Mouse (Mus musculus) cerebellum, adult (tissue): ENCODE data around the gene Inafm1.
"Not testable (repeated sequence)": the region's sequence is repeated elsewhere in the genome, so short reads cannot be mapped to it uniquely, and the experiment has no call there.

Experiments
- ATAC-seq: cut with Nextera tagmentation; 2 replicates; pipeline ENCODE4 v1.9.2; 2017; ENCODE audit warnings: mild to moderate bottlenecking, moderate library complexity, mixed read lengths; ENCODE audit not compliant: insufficient number of reproducible peaks, low FRiP score, low TSS enrichment

Gene Inafm1

DNA sequence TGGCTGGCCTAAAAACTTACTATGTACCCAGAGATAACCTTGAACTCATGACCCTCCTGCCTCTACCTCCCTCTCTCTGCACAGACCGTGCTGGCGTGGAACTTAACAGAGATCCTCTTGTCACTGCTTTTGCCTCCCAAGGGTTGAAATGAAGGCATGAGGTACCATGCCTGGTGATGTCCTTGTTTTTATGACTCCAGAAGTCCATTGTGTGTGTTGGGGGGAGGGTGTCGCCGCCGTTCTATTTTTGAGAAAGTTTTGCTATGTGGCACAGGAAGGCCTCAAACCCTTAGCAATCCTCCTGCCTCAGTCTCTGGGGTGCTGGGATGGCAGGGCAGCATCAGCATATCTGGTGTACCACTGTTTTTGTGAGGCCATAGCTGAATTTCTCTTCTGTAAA, 25.5 kb upstream of the Inafm1 start:
- no peak for ATAC-seq

DNA sequence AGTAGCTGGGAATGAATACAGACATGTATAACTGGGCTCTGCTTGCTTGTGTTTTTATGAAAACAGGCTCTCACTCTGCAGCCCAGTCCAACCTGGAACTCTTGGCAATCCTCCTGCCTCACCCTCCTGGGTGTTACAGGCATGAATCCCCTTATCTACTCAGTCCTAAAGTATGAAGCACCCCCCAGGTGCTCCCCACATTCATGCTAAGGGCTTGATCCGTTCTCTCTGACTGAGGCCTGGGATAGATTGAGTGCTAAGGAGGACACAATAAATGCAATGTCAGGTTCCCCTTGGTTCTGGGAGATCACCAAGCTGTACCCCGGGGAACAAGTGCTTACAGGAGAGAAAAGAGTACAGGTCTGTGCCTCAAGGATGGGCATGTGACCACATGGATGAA, 24.2 kb upstream of the Inafm1 start:
- no peak for ATAC-seq

DNA sequence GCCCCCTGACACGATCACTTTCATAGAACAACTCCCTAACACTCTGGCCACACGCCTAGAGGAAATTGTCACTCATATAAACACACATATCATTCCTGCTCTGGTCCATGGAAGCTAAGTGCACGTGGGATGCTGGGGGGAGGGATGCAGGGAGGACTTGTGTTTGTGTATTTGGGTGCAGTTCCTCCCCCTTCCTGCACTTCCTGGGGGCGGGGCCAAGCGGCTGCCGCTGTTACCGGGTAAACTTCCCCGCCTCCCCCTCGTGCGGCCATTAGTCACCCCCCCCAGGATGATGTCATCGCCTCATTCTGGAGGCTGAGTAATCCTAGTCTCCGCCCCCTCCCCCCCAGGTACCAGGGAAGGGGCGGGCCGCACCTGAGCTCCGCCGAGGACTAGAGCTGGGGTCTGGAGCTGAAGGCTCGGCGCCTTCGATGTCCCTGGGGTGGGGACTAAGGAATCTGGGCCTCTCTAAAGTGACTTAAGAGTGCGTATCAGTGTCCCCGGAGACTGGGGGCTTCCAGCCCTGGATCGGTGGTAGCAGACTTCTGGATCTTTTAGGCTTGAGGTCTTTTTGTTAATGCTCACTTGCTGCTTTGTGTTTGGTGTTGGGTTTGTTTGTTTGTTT, 23.5 kb upstream of the Inafm1 start:
- ATAC-seq = 0 out of 2 replicates have a peak, but pooled peaks have one; percentile 16

DNA sequence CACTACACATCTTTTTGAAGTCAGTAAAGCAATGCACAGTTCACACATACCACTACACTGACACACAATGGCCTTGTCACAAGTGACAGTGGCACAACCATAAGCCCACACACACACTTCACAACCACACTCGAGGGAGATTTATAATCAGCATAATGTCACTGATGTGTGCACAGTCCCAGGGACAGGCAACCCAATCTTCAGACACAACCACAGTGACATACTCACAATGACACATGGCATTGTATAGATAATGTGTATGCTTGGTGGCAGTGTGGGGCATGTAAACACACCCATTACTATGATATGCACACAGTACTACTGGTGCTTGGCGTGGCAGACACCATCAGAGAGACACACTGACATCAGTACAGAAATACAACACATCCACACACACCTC, 22.7 kb upstream of the Inafm1 start:
- ATAC-seq = no peak

DNA sequence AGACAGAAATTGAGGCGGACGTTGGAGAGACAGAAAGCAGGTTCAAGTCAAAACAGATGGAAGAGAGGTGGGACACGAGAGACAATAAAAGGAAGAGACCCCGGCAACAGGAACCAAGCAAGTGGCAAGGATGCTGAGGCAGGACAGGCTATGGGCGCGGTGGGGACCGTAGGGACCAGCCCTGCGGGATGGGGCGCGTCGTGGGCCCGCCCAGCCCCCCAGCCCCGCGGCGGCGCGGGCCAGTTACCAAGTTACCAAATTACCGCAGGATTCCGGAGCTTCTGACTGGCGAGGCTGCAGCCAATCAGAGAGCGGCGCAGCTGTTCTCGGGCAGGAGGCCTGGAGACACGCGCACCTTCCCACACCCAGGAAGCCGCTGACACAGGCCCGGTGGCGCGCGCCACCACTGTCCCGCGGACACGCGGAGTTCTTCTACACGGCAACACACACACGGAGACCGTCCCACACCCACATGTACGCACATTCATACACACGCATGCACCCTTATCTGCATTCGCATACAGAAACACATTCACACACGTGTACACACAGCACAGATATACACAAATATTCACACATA, 22.0 kb upstream of the Inafm1 start:
- ATAC-seq = peak; percentile 64; the same call in 1 of the 2 replicates

DNA sequence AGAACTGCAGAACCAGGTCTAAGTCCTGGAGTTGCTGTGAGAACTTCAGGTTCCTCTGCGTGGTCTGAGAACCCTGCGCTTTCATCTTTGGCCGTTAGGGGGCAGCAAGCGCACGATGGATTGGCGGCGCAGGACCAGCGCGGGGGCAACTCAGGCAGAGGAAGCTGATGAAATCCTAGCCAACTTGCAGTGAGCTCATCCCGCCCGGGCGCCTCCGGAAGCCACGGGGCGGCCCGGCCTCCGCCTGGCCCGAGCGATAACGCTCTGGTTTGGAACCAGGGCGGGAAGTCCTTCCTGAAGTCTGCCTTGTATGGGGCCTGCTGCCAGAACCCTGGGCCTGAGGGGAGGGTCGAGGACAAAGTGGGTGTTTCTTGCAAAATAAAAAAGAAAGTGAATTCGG, 21.4 kb upstream of the Inafm1 start:
- ATAC-seq = peak; percentile 77

DNA sequence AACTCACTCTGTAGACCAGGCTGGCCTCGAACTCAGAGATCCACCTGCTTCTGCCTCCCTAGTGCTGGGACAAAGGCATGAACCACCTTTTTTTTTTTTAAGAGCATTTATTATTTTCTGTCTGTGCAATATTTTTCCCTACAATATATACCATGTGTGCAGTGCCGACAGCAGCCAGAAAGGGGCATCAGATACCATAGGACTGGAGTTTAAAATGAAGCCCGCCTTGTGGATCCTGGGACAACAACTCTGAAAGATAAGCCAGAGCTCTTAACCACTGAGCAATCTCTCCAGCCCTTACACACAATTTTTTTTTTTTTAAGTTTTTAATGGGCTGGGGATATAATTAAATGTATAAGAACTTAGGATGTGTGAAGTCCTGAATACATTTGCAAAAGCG, 20.9 kb upstream of the Inafm1 start:
- ATAC-seq = no peak

DNA sequence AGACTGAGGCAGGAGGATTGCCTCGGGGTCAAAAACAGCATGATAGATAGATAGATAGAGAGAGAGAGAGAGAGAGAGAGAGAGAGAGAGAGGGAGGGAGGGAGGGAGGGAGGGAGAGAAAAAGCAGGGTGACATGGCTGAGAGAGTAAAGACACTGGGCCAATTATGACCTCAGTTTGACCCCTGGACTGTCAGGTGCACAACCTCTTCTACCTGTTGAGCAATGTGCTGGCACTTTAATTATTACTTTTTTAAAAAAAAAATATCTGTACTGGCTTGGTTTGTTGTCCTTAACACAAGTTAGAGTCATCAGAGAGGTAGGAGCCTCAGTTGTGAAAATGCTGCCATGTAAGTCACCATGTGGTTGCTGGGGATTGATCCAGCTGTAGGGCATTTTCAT, 14.4 kb upstream of the Inafm1 start:
- no peak for ATAC-seq

DNA sequence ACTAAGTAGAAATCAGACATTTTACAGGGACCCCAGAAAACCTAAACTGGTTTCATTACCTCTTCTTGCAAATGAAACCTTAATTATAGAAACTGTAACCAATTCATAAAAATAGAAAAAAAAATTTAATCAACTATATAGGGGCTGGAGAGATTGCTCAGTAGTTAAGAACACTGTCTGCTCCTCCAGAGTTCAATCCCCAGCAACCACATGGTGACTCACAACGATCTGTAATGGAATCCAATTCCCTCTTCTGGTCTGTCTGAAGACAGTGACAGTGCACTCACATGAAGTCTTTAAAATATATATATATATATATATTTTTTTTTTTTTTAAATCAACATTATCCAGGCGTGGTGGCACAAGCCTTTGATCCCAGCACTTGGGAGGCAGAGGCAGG, 13.6 kb upstream of the Inafm1 start:
- ATAC-seq = no peak

DNA sequence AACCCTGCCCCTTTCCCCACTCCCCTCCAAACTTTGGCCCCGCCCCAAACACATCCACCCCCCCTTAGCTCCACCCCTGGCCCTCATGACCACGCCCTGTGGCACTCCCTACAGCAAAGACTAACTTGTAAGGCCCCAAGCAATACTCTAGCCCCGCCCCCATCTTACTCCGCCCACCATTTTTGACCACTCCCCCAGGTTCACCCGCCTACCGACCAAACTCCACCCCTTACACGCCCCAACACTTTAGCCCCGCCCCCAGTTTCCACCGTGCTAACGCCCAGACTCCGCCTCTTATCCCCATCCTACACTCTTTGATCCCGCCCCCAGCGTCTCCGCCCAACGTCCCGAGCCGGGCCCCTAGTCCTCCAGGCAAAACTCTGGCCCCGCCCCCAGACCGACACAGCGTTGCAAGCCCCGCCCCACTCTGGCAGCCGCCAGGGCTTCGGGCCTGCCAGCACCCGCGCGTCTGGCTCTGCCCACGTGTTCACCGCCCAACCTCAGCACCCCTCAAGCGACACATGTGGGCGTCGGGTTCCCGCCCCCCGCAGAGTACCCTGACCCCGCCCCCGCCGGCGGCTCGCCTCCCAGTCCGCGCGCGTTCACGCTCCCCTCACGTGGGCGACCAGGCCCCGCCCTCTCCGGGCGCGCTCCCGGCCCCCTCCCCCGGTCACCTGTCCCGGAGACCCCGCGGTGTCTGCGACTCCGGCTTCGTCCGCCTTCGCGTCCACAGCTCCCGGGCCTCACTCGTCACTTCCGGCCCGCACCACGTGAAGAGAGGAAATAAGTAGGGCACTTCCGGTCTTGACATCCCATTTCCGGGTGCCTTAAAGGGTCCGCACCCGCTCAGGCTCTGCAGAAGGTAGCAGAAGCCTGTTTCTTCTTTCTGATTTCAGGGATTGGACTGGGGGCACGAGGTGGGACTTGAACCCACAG, 12.9 kb upstream of the Inafm1 start, which contains the start of gene Ccdc9:
Ccdc9 (minus strand) TSS at position 770 of the 936 bp plus-strand sequence.
- peak; percentile 93 for ATAC-seq

DNA sequence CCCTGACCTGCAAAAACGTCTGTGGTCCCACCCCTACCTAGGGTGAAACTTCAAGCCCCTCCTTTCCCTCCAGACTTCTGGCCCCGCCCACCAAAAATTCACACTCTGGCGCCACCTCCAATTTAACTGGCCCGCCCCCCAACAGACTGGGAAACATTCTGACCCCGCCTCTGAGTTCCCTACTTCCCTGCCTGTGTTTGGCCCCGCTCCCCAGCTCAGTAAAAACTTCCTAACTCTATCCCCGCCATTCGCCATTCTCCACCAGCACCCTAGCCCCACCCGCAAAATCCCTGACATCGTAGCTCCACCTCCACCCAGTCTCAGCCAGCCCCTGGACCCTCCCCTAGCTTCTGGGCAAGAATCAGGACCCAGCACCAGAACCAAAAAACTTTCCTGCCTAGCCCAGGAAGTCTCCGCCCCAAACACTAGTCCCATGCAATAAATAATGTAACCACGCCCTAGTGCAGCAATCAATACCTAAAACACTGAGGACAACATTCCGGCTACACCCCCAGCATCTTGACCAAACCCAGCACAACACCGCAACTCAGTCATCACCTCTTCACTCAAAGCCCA, 12.1 kb upstream of the Inafm1 start:
- ATAC-seq = peak; percentile 23

DNA sequence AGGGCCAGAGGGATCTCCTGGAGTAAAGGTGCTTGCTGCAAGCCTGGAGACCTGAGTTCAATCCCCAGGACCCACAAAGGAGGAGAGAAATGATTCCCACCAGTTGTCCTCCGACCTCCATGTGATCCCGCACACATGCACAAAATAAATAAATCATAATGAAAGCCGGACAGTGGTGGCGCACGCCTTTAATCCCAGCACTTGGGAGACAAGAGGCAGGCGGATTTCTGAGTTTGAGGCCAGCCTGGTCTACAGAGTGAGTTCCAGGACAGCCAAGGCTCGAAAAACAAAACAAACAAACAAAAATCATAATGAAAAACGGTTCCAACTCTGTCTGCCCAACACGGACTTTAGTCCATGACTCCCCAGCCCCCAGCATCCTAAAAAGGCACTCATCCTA, 11.5 kb upstream of the Inafm1 start:
- ATAC-seq = no peak

DNA sequence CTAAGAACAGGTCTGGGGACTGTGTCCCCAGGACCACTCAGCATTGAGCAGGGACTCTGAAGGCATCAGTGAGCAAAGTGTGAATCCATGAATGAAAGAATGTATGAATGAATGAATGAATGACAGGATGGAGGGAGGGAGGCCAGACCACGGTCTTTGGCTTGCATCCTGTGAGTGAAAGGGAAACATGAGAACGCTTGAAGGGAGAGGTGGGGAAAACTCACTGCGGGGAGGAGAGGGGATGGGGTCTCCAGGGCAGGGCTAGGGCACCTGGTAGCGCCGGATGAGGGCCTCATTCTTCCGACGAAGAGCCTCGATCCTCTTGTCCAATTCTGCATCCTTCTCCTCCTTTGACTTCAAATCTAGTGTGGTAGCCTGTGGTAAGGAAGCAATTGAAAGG, 10.6 kb upstream of the Inafm1 start:
- ATAC-seq = no peak

DNA sequence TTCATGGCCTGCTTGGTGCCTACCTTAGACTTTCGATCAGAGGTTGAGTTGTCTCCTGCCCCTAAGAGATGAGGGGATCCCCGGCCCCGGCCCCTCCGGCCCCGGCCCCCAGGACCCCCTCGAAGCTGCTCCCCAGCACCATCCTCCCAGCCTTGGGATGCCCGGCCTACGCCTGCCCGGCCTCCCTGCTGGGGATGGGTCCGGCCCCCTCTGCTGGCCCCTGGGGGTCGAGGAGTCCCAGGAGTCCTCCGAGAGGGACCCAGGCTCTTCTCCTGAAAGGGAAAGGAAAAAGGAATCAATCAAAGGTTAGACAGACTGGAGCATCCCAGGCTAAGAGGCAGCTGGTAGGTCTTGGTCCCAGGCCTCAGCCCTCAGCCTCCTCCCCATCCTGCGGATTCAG, 8.9 kb upstream of the Inafm1 start:
- no peak for ATAC-seq

DNA sequence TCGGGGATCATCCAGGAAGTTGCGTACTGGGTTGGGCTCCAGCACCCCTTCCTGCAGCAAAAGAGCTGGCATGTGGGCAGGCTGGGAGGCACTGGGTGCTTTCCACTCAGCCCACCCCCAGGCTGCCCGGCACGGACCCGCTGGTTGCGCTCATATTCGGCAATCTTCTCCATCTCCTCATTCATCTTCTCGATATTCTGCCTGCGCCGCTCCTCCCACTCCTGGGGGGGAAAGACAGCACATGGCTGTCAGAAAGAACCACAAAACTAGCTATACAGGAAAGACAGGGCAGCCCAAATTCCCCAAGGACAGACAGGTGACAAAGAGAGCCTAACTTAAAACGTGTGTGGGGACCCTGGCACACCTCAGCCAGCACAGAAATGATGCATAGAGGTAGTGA, 7.3 kb upstream of the Inafm1 start:
- ATAC-seq = no peak

DNA sequence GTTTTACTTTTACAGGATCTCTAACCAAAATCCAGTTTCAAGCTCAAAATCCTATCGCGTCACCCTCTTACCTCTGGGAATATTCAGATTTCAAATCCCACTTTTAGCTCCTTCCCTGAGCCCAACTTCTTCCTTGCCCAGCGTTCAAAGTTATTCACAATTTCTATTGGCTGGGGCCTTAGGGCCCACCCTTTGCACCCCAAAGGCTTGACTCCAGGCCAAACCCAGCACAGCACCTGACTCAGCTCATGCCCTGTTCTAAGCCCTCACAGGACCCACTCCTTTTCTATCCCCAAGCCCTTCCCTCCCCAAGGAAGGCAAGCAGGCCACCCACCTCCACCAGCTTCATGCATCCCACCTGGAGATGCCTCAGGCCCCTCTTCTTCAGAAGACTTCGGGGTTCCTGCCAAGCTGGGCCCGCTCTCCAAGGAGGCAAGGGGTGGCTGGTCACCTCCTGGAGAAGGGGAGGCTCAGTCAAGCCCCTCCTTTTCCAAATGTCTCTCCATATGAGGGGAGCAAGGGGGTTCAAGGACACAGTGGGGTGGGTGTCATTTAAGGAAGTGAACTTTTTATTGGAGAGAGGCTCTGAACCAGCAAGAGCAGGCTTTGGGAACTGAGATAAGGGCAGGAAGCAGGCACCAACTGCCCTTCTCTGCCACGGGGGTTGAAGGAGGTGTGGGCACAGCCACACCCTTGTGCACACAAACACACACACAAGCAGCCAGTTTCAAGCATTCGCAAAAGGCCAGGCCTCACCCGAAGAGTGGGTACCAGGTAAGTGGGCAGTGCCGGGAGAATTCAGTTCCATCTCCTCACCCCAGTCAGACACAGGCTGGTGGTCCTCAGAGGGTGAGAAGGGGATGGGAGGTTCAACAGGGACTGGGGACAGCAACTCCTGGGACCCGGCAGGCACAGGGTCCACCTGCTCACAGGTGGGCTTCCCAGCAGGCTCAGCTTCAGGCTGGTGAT, 1.8 kb upstream of the Inafm1 start:
- no peak for ATAC-seq

DNA sequence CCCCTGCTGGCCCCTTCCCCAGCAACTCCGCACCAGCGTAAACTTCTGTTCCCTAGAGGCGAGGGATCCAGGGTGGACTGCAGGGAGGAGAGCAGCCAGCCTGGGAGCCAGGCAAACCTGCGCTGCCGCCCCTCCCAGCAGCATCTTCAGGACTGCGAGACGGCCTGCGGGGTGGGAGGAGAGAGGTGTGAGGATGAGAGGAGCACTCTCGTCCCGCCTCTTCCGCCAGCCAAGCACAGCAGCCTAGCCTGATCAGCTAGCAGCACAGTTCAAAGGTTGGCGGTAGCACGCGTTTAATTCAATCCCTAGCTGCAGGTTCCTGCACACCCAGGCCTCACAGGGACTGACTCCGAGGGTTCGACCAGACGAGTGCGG, 336 bp upstream of the Inafm1 start:
- peak; percentile 66 for ATAC-seq

DNA sequence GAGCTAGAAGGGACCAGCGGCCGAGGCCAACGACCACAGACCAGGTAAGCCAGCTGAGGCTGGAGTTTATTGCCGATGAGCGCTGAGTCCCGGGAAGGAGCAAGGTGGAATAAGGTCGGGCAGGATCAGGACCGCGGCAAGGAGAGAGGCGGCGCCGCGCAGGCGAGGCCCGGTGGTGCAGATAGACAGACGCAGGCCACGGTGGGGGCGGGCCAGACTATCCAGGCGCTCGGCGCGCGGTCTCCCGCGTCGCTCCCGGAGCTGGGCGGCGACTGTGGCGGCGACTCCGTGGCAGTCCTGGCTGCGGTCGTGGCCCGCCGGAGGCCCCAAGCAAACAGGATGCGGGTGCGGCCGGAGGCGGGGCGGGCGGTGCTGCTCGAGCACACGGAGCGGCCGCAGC, 736 bp downstream of the Inafm1 start:
- peak; percentile 65 for ATAC-seq

DNA sequence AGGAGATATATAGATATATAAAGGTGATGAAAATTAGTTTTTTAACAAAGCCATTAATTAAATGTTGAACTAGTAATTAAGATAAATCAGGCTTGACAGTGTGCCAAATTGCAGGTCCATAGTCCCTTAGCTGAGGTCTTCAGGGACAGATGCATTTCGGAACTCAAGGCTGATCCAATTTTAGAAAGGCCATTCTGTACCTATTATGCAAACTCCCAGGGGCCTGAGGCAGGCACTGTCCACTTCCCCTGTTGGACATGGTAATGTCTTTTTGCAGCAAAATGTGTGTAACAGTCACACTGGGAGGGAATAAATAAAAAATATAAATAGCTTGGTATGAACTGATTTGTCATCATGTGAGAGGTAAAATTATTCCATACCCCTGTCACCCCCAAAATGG, 2.3 kb downstream of the Inafm1 start:
- ATAC-seq = no peak

DNA sequence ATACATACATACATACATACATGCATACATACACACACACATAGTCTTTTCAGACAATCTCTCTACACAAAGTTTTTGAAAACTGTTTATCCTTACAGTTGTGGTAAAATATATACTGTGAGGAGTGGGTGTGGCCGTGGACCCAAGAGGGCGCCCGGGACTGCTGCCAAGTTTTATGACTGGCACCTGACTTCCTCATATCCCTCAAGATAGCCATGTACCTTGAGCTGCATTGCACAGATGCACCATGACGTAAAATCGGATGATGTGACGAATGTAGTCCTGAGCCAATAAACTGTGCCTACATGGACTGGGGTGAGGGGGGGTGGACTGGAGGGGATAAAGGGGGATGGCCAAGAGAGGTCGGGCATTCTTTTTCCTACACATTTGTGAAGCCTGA, 6.8 kb downstream of the Inafm1 start:
- not testable (repeated sequence) for ATAC-seq
